Mouse (Mus musculus): Measurements from ENCODE around the gene Crtac1.

Crtac1 gene

DNA sequence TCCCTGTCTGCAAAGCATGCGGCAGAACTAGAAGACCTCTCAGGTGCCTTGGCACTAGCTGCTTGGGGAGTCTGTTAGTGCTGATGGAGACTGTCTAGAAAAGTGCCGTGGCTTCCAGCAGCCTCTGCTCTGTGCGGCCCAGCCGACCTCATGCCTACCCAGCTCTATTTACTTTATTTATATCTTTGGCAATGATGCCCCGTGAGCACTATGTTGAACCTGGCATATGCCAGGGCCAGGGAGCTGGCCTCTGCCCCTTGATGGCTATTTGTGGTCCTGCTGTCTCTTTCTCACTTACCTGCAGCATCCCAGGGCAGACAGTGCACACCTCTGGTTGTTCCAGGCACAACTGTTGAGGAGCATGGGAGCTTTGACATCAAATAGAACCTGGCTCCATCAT is 153.1 kb downstream of the Crtac1 start:
- DNase-seq (ENCODE audit: low spot score): no peak

DNA sequence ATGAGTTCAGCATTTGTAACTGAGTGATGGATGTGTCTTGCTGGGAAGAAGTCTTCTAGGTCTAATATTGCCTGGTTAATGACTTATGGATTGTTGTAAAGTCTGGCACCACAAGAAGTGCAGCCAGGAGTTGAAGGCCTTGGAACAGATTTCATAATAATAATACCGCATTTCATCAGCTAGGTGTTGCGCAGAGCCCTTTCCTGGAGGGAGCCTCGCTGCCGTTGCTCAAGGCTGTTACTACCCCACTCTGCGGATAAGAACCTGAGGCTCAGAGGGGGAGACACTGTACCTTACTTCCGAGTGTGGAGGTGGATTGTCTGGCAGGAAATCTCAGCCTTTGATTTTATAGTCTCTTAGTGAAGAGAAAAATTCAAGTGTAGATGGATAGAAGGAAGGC is 154.3 kb downstream of the Crtac1 start:
- DNase-seq (ENCODE audit: low spot score): no peak

DNA sequence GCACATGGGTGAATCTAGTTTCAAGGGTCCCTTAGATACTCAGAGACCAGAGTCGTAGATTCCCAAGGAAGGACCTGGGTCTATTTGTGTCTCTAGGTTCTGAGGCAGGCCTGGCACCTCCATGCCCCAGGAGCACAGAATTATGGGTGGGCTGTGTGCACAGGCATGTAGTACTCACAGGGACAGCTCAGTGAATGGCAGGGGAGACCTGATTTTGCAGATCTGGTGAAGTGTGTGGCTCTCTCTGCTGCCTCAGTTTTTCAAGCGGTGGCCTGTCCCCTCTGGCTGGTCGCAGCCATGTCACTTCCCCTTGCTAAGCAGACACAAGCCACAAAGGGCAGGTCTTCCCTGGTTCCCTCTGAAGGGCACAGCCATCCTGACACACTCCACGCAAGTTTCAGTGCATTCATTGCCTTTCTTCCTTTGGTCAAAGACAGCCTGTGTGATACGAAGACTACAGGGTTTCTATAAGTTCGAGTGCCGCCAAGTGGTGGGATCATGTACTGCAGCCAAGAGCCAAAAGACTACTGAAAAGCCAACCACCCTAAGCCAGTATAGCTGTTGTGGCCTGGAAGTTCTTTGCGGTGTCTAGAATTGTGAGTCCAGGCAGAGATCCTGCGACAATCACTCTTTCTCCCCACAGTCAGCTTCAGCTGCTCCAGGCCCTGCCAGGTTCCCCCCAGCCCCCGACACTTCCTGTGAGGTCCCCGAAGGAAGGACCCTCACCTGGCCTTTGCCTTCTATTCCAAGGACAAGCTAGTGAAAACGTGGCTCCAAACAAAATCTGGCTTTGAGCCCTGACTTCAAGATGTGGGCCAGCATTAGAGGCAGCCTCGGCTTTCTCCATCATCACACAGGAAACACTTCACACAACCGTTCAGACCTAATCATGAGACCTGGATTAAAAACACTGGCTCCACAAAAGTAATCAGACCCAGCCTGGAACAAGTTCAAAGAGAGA is 159.3 kb downstream of the Crtac1 start:
- peak; percentile 52 for DNase-seq (ENCODE audit: low spot score)

DNA sequence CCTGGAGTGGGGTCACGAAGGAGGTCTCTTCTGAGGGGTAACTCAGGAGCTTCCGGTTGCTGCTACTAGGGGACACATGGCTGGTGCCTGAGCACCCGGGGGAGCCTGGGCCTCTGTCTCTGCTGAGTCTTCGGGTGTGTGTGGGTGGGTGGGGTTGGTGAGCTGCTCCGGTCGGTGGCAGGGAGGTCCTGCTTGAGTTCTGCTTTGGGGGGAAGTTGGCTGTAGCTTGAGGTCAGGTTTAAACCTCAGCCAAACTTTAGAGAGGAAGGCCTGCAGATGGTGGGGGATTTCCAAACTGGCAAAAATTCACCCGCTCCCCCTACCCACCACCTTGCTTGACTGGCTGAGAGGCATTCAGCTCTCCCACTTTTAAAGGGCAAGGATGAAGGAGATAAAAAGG is 160.4 kb downstream of the Crtac1 start:
- DNase-seq (ENCODE audit: low spot score): no peak

DNA sequence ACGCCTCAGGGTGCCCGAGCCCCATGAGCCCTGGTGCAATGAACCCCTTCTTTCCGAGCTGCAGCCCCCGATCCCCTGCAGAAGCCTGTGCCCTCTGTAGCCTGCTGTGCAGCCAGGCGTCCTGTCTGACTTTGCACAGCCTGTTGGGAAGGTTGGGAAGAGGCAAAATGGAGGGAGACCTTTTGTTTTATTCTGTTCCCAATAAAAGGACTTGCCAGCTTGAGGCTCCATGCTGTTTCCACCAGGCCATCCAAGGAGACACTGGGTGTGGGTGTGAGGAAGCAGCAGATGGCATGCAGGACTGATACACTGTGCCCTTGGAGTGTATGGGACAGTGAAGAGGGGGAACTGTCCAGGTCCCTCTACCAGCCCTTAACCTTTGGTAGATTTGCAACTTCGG is 161.5 kb downstream of the Crtac1 start:
- DNase-seq (ENCODE audit: low spot score): no peak

DNA sequence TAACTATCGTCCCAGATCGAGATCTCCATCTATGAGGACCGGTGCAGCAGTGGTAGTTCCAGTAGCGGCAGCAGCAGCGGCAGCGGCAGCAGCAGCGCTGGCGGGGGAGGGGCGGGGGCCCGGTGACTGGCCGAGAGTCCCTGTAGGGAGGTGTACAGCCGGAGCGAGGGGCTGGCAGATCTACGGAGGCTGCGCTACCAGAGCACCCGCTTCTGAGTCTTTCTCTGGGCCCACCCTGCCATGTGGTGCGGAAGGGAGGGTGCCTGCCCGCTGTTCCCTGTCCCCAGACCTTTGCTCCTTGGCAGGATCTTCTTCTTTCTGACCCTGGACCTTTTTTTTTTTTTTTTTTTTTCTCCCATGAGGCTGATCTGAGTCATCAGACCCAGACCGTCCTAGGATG is 163.2 kb downstream of the Crtac1 start:
- no peak for DNase-seq (ENCODE audit: low spot score)

DNA sequence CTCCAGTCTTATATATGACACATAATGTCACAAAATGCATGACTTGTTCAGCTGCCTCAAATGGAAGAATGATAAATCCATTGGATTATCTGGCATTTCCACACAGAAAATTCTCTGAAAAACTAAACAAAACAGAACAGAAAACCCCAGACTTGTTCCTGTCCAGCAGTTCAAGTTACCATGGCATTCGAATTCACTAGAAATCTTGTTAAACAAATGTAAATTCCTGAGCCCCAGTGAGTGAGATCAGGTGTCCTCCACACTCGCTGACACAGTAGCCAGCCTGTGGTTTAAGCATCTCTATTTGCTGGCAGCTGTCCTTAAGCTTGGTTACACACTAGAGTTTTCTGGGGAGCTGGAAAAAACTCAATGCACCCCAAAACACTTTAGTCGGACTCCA is 168.1 kb downstream of the Crtac1 start:
- DNase-seq (ENCODE audit: low spot score): no peak

DNA sequence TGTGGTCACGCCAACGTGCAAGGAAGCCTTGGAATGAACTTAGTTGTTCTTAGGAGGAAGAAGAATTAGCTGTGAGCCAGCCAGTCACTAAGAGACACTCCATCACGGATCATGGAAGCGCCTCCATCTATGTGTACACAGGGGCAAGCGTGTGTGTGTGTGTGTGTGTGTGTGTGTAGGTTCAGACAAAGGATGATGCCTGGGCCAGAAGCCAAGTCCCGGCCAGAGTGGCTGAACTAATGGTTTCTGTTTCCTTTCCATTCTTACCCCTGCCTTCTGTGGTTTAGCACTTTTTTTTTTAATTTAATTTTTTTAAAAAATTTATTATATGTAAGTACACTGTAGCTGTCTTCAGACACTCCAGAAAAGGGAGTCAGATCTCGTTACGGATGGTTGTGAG is 171.1 kb downstream of the Crtac1 start:
- no peak for DNase-seq (ENCODE audit: low spot score)

DNA sequence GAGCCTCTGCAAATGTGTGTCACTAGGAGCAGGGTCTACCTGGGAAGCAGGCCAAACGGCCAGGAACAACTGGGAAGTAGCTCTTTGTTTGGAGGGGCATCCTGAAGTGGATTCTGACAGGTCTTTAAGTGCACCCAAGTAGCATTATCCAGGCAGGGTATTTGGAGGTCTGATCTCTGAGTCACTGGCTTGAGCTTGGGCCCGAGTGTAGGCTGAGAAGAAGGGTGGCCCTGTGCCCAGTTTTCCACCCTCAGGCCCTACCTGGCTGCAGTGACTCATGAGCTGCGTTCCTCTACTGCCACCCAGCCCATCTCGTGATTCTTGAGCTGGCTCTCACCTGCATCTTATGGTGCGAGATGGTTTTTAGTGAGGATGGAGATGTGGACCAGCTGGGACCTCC is 173.0 kb downstream of the Crtac1 start:
- DNase-seq (ENCODE audit: low spot score): no peak

DNA sequence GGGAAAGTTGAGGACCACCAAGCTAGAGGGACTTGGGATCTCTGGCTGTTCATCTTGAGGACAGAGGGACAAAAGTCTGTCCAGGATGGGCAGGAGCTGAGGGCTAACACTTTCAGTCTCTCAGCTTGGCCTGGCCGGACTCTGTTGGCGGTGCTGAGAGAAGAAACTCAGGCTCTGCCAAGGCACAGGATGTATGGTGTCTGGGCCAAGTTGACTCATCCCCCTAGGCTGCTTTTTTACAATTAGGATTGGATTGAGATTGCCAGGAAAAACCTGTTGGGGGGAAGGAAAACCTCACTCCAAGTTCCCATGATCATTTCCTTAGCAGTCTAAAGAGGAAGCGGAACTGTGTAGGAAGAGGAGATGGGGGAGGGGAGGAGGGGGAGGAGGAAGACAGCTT is 173.6 kb downstream of the Crtac1 start:
- no peak for DNase-seq (ENCODE audit: low spot score)

DNA sequence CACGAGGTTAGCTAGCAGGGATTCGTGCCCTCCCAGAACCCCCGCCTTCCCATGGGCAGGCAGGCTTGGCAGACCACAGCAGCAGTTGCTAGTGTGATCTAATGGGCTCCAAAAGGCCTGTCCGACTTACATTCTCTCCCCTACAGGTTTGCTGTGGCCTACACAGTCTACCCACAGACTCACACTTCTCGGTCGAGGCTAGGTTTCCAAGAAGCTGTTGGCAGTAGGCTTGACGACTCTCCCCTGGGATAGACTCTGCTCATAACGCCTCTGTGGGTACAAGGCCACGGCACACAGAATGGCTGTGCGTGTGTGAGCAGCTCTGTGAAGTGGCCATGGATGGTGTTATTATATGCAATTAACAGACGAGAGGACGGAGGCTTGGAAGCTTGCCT is 174.3 kb downstream of the Crtac1 start:
- no peak for DNase-seq (ENCODE audit: low spot score)

DNA sequence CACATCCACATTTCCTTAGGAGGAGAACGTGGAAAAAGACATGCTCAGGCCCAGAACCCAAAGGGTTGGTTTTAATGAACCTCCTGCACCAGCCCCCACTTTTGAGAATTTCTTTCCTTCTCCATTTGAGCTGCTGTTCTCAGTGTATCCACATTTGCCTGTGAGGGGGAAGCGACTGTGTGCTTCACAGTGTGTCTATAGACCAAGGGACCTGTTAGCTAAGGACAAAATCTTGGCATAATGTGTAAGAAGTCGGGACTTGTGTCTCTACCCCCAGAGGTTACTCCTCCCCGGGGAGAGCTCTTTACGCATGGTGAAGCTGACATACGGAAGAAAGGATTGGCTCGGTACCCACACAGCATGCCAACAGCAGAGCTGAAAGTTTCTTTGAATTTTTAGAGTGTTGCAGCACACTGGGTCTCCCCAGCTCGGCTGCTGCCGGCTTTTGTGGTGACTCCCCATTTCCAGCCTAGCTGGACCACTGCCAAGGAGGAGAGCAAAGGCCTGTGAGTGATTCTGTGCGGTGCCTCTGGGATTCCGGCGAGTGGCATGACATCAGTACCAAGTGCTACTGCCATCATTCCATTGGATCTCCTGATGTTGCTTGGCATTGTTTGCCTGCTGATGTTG is 174.9 kb downstream of the Crtac1 start:
- DNase-seq (ENCODE audit: low spot score): no peak

DNA sequence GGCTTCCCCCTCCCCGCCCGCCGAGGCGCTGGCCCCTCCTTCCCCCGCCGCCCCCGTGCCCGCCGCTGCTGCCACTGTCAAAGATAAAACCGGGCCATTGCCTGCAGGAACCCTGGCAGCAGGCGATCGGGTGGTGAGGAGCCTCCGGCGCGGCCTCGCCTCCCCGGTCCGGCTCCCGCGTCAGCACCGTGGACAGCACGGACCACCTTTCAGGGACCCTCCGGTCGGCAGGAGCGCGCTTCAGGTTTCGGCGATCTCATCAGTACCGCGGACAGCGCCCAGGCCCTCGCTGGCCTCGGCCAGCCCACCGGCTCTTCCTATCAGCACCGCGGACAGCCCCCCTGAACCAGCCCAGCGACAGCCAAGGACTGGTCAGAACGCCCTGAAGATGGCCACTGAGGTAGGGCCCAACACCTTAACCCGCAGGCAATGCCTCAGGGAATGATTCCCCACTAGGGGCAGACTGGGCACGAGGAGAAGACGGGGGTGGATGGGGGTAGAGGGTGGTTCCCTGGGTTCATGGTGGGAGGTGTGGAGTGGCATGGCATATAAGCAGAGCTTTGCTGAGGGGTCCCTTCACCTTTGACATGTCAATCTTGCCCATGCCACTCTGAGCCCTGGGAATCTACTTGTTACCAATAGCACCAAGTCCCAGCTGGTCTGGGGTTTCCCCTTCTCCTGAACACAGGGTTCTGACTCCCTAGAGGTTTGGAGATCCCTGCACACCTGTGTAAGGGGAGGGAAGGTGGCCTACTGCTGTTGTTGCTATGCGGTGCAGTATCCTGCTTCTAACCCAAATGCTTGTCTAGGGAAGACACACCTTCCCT is 175.6 kb downstream of the Crtac1 start:
- DNase-seq (ENCODE audit: low spot score): peak; percentile 87

DNA sequence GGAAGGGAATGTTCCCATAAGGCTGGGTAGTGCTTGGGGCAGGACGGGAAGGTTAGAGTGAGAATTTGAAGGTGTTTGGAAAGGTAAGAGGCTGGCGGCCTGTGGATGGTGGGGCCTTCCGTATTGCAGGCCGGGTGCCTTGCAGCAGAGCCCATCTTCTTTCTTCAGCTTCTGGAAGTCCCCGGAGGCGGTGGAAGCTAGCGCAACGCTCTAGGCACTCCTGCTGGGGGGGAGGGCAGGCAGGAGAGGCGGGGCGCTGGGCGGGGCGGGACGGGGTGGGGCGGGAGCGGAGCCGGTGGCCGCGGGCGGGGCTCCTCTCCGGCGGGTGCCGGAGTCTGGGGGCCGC is 176.2 kb downstream of the Crtac1 start:
- DNase-seq (ENCODE audit: low spot score): no peak

DNA sequence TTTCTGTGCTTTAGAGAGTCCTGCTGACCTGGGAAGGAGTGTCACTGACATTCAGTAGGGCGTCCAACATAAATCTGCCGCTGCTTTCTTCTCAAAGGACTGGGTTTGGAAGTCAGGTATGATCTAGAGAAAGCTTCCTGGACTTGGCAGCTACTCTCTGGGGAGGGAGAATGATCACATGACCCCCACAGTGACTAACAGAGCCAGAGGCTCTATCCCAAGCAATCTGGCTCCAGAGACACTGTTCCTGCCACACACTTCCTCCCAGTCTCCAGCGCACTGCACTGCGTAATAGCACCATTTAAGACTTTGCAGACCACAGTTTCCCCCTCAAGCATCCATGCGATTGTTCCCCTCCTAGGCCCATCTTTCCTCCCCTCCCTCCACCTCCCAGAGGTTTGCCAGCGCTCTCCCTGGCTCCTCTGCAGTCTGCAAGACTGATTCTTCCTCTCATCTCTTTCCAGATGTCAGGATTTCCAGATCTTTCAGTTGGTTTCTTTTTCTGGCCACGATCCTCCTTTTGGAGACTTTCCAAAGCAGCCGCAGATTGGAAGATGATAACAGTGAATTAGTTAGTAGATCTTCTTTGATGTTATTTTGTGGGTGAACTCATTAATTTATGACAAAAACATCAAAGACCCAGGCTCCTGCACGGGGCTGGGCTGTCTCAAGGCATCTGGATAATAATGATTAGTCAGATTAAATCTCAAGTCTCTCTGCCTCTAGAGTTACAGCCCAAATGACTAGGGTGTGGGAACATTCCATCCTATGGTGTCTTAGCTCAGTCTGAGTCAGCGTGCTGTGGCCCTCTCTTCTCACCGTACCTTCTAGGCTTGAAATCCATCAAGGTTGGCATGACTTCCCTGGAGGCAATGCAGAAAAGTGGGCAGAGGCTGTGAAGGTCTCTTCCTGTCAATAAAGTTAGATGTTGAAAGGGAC is 181.3 kb downstream of the Crtac1 start:
- no peak for DNase-seq (ENCODE audit: low spot score)

DNA sequence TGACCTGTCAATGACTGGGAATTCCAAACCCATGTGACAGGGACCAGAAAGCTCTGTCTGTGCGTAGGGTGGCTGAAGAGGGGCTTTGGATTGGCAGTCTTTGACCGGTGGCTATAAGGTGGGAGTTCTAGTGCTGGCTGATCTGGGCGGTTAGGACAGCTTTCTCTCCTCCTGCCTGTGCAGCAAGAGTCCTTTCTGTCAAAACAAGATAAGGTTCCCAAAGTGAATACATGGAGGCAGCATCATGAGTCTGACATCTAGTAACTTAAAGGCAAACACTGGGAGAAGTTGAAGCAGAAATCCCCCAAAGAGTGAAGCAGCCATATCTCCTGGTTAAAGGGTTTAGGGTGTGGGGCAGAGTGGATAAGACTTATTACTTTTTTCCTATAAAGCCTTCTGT is 184.1 kb downstream of the Crtac1 start, which contains the start of gene Golga7b:
Gene Golga7b (plus strand): TSS at position 56 of the 400 bp plus-strand sequence.
- DNase-seq (ENCODE audit: low spot score): no peak

DNA sequence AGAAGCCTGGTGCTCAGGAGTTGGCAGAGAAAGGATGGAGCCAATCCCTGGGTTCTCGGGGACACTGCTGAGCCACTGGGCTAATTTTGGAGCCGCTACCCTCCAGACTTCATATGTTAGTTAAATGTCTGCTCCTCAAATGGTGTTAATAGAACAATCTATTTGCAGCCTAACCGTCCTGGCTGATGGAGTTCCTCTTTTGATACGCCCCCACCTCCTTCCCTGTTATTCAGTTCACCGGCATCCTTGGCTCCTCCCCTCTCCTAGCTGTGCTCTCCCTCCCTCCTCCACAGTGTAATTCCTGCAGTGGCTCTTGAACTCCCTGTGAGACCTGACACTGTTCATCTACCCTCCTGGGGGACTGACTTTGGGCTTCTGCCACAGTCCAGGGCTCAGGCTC is 185.0 kb downstream of the Crtac1 start:
- no peak for DNase-seq (ENCODE audit: low spot score)

DNA sequence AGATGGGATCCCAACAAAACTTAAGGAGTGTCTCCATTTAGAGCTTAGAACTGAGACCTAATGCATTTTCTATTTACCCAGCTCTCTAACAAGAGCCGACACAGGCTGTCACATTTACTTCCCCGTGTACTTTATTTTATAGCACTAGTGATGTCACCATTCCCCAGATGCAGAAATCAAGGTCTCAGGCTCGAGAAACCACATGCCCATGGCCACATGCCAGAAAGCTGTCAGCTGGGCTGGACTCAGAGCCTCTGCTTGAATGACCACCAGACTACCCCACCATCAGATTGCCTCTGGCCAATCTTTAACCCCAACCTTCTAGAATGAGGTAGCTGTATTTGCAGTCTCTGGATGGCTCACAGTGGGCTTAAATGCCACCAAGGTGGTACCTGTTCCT is 188.2 kb downstream of the Crtac1 start:
- DNase-seq (ENCODE audit: low spot score): no peak

DNA sequence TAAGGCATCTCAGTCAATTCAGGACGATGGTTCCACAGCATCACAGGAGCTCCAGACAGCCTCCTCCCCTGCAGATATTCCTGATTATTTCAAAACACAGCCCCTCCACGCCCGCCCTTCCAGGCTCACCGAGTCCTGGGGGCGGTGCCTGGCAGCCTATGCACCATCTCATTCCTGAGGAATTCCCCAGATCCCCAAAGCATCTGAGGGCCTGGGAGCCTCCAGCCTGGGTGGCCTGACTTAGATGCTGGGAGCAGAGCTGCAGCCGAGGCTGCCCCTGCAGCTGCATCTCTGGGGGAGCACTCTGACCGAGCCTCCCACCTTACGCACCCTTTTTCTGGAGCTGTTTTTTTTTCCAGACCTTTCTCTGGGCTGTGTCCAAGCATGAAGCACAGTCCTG is 190.7 kb downstream of the Crtac1 start:
- DNase-seq (ENCODE audit: low spot score): no peak

DNA sequence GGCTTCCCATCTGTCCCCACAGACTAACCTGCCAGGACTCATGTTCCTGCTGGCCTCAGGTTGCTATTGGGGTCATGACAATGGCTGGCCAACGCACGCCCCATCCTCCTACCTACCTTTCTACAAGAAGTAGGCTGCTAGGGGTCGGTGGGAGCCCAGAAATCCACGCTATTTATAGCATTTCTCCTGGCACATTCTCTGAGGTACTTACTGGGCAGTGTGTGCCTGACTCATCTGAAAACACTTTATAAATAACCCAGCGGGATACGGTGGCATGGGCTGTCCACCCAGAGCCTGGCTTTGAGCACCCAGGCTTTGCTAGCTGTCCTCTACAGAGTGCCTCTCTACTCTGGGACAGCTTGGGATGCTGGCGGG is 193.3 kb downstream of the Crtac1 start:
- no peak for DNase-seq (ENCODE audit: low spot score)

DNA sequence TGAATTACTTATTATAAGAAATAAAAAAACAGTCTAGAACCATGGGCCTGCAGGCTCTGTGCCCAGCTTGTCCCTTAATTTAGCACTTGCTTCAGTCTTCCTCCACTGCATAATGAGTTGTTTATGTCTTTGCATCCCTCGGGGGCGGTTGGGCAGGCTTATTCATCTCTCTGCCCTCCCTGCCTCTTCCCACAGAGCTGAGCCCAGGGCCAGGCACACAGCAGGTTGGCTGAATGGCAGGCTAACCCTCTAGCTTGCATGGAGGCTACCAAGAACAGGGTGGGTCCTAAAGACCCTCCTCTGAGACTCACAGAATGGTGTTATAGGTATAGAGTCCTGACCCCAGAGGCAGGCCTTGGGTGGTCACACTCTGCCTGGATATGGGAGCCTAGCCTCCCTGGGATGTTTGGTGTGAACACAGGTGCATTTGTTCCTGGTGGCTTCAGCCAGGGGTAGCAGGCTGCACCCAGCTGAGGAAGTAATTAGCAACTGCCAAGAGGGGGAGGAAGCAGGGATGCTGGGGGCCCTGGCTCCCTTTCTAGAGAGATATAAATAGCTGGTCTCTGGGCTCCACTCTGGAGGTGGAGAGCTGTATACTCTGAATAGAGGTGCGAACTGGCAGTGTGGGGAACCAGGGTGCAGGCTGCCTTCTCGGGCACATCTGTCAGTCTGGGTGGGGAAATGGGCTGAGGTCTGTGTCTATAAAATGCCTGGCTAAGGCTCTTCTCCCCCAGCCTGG is 193.8 kb downstream of the Crtac1 start:
- no peak for DNase-seq (ENCODE audit: low spot score)

All from testis, postnatal 14 days (tissue).